Mouse (Mus musculus) lung, postnatal 0 days (tissue): Measurements from ENCODE around the gene Mlf1. TPM values are rescaled to one million over a fixed set of nuclear protein-coding genes. Genes with fewer than 3 reads are reported as not detected.

Experiments used
- ATAC-seq: fragments of 200-750 bp; cut with Nextera tagmentation; 2 replicates; pipeline ENCODE4 v1.8.0; 2017; ENCODE audit warnings: moderate library complexity
- DNase-seq: peaks from one replicate; pipeline ENCODE4 v3.0.0-alpha.2; 2016; ENCODE audit warnings: low spot score
- H3K27ac ChIP-seq: fragments of 300-500 bp; sonication (generic); 2 replicates; pipeline ENCODE4 v1.5.1; 2014; ENCODE audit warnings: antibody characterized with exemption, mild to moderate bottlenecking, low read length, mixed read lengths
- H3K27me3 ChIP-seq: fragments of 300-500 bp; sonication (generic); replicated peaks from 2 replicates; pipeline ENCODE4 v1.6.1; 2014; ENCODE audit warnings: low read length, mixed read lengths; ENCODE audit not compliant: insufficient read depth
- H3K36me3 ChIP-seq: fragments of 300-500 bp; sonication (generic); 2 replicates; pipeline ENCODE4 v1.6.1; 2014; ENCODE audit warnings: low read length, mixed read lengths; ENCODE audit not compliant: insufficient read depth
- H3K4me1 ChIP-seq: fragments of 300-500 bp; sonication (generic); 2 replicates; pipeline ENCODE4 v1.6.1; 2014; ENCODE audit warnings: antibody characterized with exemption, low read depth, low read length, mixed read lengths; ENCODE audit not compliant: insufficient read depth
- H3K4me2 ChIP-seq: fragments of 300-500 bp; sonication (generic); replicated peaks from 2 replicates; pipeline ENCODE4 v1.6.1; 2014; ENCODE audit warnings: low read depth, mild to moderate bottlenecking, low read length, moderate library complexity, mixed read lengths
- H3K4me3 ChIP-seq: fragments of 300-500 bp; sonication (generic); 2 replicates; pipeline ENCODE4 v1.5.1; 2014; ENCODE audit warnings: low read depth, low read length
- H3K9ac ChIP-seq: fragments of 300-500 bp; sonication (generic); replicated peaks from 2 replicates; pipeline ENCODE4 v1.6.1; 2014; ENCODE audit warnings: low read depth, mild to moderate bottlenecking
- H3K9me3 ChIP-seq: fragments of 300-500 bp; sonication (generic); 2 replicates; pipeline ENCODE4 v1.6.1; 2016; ENCODE audit warnings: low read length, mixed read lengths
- CTCF ChIP-seq: IDR thresholded peaks from 2 replicates; pipeline ENCODE4 v1.5.1; 2016; ENCODE audit warnings: antibody characterized with exemption, mild to moderate bottlenecking
- EP300 ChIP-seq: IDR thresholded peaks from 2 replicates; pipeline ENCODE4 v1.6.1; 2016; ENCODE audit warnings: antibody characterized with exemption, mild to moderate bottlenecking, control low read depth
- WGBS: fragments of 180-500 bp; shearing (Covaris S2); extraction: QIAGEN DNeasy Blood & Tissue Kit; methylation state at CpG from one replicate; pipeline ENCODE4 v1.1.7; 2014; 5-methylcytosine and 5-hydroxymethylcytosine counted together
- polyA plus RNA-seq: library from polyadenylated mRNA; unstranded; fragments of >200 nt; fragmentation: Nextera tagmentation; extraction: Ambion mirVana; gene quantifications from 2 replicates; pipeline ENCODE4 v1.2.1, GENCODE M21; 2015

Mlf1 gene
- polyA plus RNA-seq, 1 experiment from 2014 or later = 39.8 TPM

DNA sequence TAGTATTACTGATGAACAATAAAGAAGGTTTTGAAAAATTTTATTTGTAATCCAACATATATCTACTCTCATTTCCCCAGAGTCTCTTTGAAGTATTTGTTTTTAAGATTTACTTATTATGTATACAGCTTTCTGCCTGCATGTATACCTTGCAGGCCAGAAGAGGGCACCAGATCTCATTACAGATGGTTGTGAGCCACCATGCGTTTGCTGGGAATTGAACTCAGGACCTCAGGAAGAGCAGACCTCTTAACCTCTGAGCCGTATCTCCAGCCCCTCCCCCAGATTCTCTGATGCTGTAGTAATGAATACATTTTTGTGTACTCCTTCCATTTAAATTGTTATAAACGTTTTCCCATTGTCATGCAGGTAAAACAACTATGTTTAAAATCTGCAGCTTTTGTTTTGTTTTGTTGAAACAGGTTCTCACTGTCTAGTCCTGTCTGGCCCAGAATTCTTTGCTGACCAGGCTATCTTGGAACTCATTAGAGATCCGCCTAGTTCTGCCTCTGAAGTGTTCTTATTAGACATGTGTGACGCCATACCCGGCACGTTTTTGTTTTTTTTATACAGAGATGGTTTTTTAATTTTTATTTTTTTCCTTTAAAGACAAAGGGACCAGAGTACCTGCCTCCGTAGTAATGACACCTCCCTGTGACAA is 55.6 kb downstream of the Mlf1 start:
- 28% methylated on average over 8 of the region's 8 CpGs for WGBS
- Histone ChIP-seq H3K36me3 (peaks cover 3% of the 10 kb centered on the region; the same call in 1 of the 2 replicates), H3K4me2 (peak overlapping the region; percentile 88), H3K4me3 (peak overlapping the region; percentile 89), H3K27ac (no peak overlapping the region), H3K4me1 (no peaks in the 10 kb centered on the region), H3K27me3 (no peaks in the 10 kb centered on the region), H3K9me3 (peaks cover 5% of the 10 kb centered on the region; the same call in 1 of the 2 replicates), H3K9ac (no peak overlapping the region; the same call in 1 of the 2 replicates)
- DNase-seq (no peak), ATAC-seq (peak; percentile 52)
- TF ChIP-seq EP300 = no peak
- TF ChIP-seq CTCF = peak; percentile 30; the same call in 1 of the 2 replicates

DNA sequence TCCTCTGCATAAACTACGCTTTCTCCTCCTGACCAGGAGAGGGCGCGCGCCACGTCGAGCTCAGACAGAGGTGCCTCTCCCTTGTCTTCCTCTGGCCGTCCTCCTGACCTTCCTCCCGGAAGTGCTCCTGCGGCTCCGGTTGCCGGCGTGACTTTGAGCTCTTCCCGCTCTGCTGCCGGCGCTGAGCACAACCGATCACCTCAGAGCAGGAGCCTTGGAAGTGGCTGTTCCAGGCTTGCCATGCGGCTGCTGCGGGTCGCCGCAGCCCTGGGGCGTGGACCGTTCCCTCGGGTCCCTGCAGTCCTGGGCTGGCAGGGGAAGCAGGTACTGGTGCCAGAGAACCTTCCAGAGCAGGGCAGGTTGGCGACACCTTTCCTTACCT is 56.1 kb downstream of the Mlf1 start, which contains the start of gene Gfm1:
TSS of gene Gfm1 (plus strand) at position 98 of the 382 bp plus-strand sequence.
- Histone ChIP-seq H3K9me3 (peaks cover 5% of the 10 kb centered on the region; the same call in 1 of the 2 replicates), H3K9ac (peak within 1 kb of the TSS; percentile 74), H3K4me3 (peak within 1 kb of the TSS; percentile 89), H3K36me3 (peaks cover 3% of the 10 kb centered on the region; the same call in 1 of the 2 replicates), H3K27ac (peak within 1 kb of the TSS; percentile 47), H3K4me1 (no peaks in the 10 kb centered on the region), H3K4me2 (peak within 1 kb of the TSS; percentile 88), H3K27me3 (no peaks in the 10 kb centered on the region)
- WGBS = under 1% methylated on average over 24 of the region's 24 CpGs
- TF ChIP-seq EP300 = no peak
- TF ChIP-seq CTCF = peak; percentile 93
- ATAC-seq (peak; percentile 95), DNase-seq (peak; percentile 95)

DNA sequence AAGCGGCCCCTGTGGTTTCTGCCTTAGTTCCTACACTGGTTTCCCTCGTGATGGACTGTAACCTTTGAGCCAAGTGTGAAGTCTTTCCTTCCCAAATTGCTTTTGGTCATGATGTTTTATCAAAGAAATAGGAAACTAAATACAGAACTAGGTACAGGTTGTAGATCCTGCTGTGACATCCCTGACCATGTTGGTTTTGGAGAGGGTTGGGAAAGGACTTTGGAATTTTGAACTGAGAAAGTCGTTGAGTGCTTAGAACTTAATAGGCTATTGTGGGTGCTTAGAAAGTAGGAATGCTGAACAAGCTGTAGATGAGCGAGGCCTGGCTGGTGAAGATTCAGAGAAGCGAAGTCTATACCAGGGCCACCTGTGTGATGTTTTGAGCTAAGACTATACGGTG is 60.1 kb downstream of the Mlf1 start:
- Histone ChIP-seq H3K27me3 (no peaks in the 10 kb centered on the region), H3K4me2 (no peak overlapping the region), H3K27ac (no peak overlapping the region), H3K4me1 (no peaks in the 10 kb centered on the region), H3K9ac (no peak overlapping the region), H3K9me3 (no peaks in the 10 kb centered on the region), H3K36me3 (peaks cover 17% of the 10 kb centered on the region), H3K4me3 (no peak overlapping the region)
- no peak for TF ChIP-seq EP300
- no peak for TF ChIP-seq CTCF
- no peak for ATAC-seq
- DNase-seq = no peak
- 89% methylated on average over 6 of the region's 6 CpGs for WGBS

DNA sequence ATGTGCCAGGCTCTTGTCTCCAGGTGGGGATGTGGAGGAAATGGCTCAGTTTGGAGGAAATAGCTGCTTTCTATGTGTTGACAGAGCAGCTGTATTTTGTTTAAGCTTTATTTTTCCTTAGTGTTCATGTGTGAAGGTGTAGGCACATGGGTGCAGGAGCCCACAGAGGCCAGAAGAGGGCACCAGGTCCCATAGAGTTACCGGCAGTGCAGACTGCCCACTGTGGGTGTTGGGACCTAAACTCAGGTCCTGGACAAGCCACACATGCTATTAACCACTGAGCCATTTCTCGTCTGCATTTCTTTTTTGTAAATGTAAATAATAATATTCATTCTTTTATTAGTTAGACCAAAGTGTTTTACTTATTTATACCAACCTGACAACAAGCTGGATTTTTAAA is 73.2 kb downstream of the Mlf1 start:
- DNase-seq (no peak), ATAC-seq (no peak)
- peaks cover 32% of the 10 kb centered on the region for H3K36me3 ChIP-seq
- H3K4me3 ChIP-seq = no peak overlapping the region
- no peak overlapping the region for H3K9ac ChIP-seq
- no peaks in the 10 kb centered on the region for H3K27me3 ChIP-seq
- no peaks in the 10 kb centered on the region for H3K4me1 ChIP-seq
- WGBS = 96% methylated on average over 2 of the region's 2 CpGs
- no peak overlapping the region for H3K4me2 ChIP-seq
- H3K9me3 ChIP-seq = no peaks in the 10 kb centered on the region
- TF ChIP-seq EP300 (no peak), CTCF (peak; percentile 43; the same call in 1 of the 2 replicates)
- H3K27ac ChIP-seq = no peak overlapping the region

Other genes with a start within 250 kb of the Mlf1 start
- gene Gm17402, start 1.1 kb downstream of the Mlf1 start, polyA plus RNA-seq = not detected in 2 replicates
- 23.9 and 24.3 TPM in 2 replicates for gene Gfm1, start 56.0 kb downstream of the Mlf1 start, polyA plus RNA-seq
- gene Lxn, start 89.8 kb downstream of the Mlf1 start, polyA plus RNA-seq = 156 and 160 TPM in 2 replicates
- 2.6 and 2.9 TPM in 2 replicates for gene Rarres1, start 141.4 kb downstream of the Mlf1 start, polyA plus RNA-seq
- 53.2 and 54.4 TPM in 2 replicates for gene Mfsd1, start 208.6 kb downstream of the Mlf1 start, polyA plus RNA-seq